Mouse (Mus musculus): ENCODE results near the gene Sema5a. TPM values are rescaled to one million over a fixed set of nuclear protein-coding genes. Genes with fewer than 3 reads are reported as not detected.
A peak's percentile ranks its signal among the peaks of the same experiment; 100 is the strongest.

The Sema5a gene
- polyA plus RNA-seq, 1 experiment from 2014 or later = 24.9 TPM

DNA sequence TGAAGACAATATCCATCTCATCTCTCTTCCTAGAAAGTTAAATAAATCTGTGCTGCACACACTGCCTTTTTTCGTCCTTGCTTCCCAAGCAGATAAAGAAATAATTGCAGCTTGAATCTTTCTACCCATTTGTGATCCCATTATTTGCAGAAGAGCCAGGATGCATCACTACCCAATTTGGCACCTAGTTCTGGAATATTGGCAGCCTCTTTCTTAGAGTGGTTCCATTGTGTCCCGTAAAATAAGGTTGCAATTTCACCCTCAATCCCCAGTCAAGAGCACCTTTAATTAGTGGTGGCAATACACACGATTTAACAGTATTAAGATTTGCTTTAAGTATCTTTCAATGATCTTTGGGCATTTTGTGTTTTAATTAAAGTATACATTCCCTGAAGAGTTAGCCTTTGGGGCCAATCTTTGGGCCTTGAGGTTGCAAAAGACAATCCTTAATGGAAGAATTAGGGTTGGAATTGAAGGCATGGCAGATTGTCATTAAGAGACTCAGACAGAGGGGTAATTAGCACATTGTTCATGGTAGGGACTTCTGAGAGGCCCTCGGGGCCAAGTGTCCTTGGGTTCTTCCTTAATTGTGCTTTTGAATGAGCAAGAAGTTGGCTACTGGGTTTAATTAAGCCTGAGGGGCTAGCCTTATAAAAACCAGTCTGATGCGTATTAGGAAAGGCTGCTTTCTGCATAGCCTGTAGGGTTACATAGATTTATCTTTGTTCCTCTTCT is 14.9 kb downstream of the Sema5a start:
- Histone ChIP-seq H3K27ac (ENCODE audit: low read depth) (no peak overlapping the region), H3K4me3 (ENCODE audit: low read depth, low read length) (no peak overlapping the region), H3K36me3 (ENCODE audit: control insufficient read depth, insufficient read depth, low read length) (no peaks in the 10 kb centered on the region), H3K4me2 (ENCODE audit: low read length) (no peak overlapping the region), H3K4me1 (replicated peaks; ENCODE audit: control insufficient read depth, insufficient read depth, low read length) (peaks cover 32% of the 10 kb centered on the region), H3K27me3 (replicated peaks; ENCODE audit: control insufficient read depth, insufficient read depth, low read length) (no peaks in the 10 kb centered on the region), H3K9me3 (ENCODE audit: control insufficient read depth, low read length) (no peaks in the 10 kb centered on the region), H3K9ac (ENCODE audit: low read length) (no peak overlapping the region)
- no peak for ATAC-seq (replicated peaks; ENCODE audit: low FRiP score, low TSS enrichment, low read depth)
- WGBS = 80% methylated on average over 5 of the region's 5 CpGs
- DNase-seq (ENCODE audit: low spot score) = no peak

- H3K4me2 ChIP-seq (ENCODE audit: low read length) = no peak overlapping the region
- no peaks in the 10 kb centered on the region for H3K9me3 ChIP-seq (ENCODE audit: control insufficient read depth, low read length)
- no peak overlapping the region for H3K4me3 ChIP-seq (ENCODE audit: low read depth, low read length)
- no peaks in the 10 kb centered on the region for H3K36me3 ChIP-seq (ENCODE audit: control insufficient read depth, insufficient read depth, low read length)
- ATAC-seq (replicated peaks; ENCODE audit: low FRiP score, low TSS enrichment, low read depth) (no peak), DNase-seq (ENCODE audit: low spot score) (no peak)
- peak overlapping the region; percentile 33; the same call in 1 of the 2 replicates for H3K27ac ChIP-seq (ENCODE audit: low read depth)
- H3K27me3 ChIP-seq (replicated peaks; ENCODE audit: control insufficient read depth, insufficient read depth, low read length) = no peaks in the 10 kb centered on the region
- 44% methylated on average over 5 of the region's 5 CpGs for WGBS
- peaks cover 46% of the 10 kb centered on the region for H3K4me1 ChIP-seq (replicated peaks; ENCODE audit: control insufficient read depth, insufficient read depth, low read length)
- no peak overlapping the region for H3K9ac ChIP-seq (ENCODE audit: low read length)
Observed at GRCm38 (mm10) chr15:32260942-32261341, 16.3 kb downstream of the Sema5a start.

DNA sequence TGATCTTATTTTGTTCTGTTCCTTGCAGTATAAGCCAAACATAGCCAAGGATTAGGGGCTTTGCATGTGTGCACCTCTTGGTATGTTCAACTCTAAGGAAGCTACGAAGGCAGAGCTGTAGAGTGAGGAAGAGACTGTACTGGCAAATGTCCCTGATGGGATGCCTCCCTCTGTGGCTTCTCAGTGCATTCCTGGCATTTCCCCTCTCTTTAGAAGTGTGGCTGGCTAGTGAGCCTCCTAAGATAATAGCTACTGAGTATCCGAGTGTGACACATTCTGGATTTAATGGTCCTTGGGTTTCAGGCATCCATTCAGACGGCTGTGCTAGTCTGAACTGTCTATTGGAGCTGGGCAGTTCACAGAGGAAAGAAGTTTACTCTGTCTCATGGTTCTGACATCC is 19.0 kb downstream of the Sema5a start:
- no peak overlapping the region for H3K4me2 ChIP-seq (ENCODE audit: low read length)
- H3K27ac ChIP-seq (ENCODE audit: low read depth) = 0 out of 2 replicates have a peak overlapping the region, but pooled peaks have one; percentile 16
- peaks cover 42% of the 10 kb centered on the region for H3K4me1 ChIP-seq (replicated peaks; ENCODE audit: control insufficient read depth, insufficient read depth, low read length)
- DNase-seq (ENCODE audit: low spot score) (no peak), ATAC-seq (replicated peaks; ENCODE audit: low FRiP score, low TSS enrichment, low read depth) (no peak)
- H3K4me3 ChIP-seq (ENCODE audit: low read depth, low read length) = no peak overlapping the region
- 66% methylated on average over 3 of the region's 3 CpGs for WGBS
- H3K9me3 ChIP-seq (ENCODE audit: control insufficient read depth, low read length) = no peaks in the 10 kb centered on the region
- peaks cover 5% of the 10 kb centered on the region; the same call in 1 of the 2 replicates for H3K36me3 ChIP-seq (ENCODE audit: control insufficient read depth, insufficient read depth, low read length)
- no peak overlapping the region for H3K9ac ChIP-seq (ENCODE audit: low read length)
- no peaks in the 10 kb centered on the region for H3K27me3 ChIP-seq (replicated peaks; ENCODE audit: control insufficient read depth, insufficient read depth, low read length)

DNA sequence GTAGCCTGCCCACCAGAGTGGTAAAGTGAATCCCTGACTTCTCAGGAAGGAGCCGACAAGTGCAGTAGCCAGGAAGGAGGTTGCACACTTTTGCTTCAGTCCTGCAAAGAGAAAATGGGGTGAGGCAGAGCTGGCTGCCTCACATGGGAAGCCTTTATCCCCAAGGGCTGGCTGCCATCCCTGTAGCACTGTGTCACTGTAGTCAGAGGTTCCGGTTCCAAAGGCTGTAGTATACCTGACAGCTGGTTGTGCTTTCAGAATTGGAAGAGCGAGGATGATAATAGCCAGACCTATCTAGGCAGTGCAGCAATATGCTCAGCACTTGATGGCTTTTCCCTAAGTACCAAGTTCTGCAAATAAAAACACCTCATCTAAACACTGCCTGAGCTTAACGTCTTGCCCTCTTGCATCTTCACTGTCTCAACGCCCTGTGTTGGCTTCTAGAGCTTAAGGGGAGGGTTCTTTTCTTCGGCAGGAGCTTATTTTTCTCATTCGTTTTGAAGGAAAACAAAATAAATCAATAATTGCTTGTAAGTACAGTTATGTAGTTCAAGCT is 20.3 kb downstream of the Sema5a start:
- no peak overlapping the region for H3K4me3 ChIP-seq (ENCODE audit: low read depth, low read length)
- no peak overlapping the region for H3K4me2 ChIP-seq (ENCODE audit: low read length)
- no peaks in the 10 kb centered on the region for H3K9me3 ChIP-seq (ENCODE audit: control insufficient read depth, low read length)
- DNase-seq (ENCODE audit: low spot score) (no peak), ATAC-seq (replicated peaks; ENCODE audit: low FRiP score, low TSS enrichment, low read depth) (peak; percentile 73)
- H3K27me3 ChIP-seq (replicated peaks; ENCODE audit: control insufficient read depth, insufficient read depth, low read length) = no peaks in the 10 kb centered on the region
- 53% methylated on average over 7 of the region's 7 CpGs for WGBS
- peak overlapping the region; percentile 70 for H3K27ac ChIP-seq (ENCODE audit: low read depth)
- peaks cover 5% of the 10 kb centered on the region; the same call in 1 of the 2 replicates for H3K36me3 ChIP-seq (ENCODE audit: control insufficient read depth, insufficient read depth, low read length)
- H3K9ac ChIP-seq (ENCODE audit: low read length) = no peak overlapping the region
- H3K4me1 ChIP-seq (replicated peaks; ENCODE audit: control insufficient read depth, insufficient read depth, low read length) = peaks cover 42% of the 10 kb centered on the region

GRCm38 (mm10) chr15:32265378-32265934 is 20.8 kb downstream of the Sema5a start:
- H3K4me2 ChIP-seq (ENCODE audit: low read length) = no peak overlapping the region
- peak; percentile 88 for ATAC-seq (replicated peaks; ENCODE audit: low FRiP score, low TSS enrichment, low read depth)
- H3K4me1 ChIP-seq (replicated peaks; ENCODE audit: control insufficient read depth, insufficient read depth, low read length) = peaks cover 41% of the 10 kb centered on the region
- H3K9me3 ChIP-seq (ENCODE audit: control insufficient read depth, low read length) = no peaks in the 10 kb centered on the region
- H3K4me3 ChIP-seq (ENCODE audit: low read depth, low read length) = no peak overlapping the region
- 45% methylated on average over 9 of the region's 9 CpGs for WGBS
- H3K9ac ChIP-seq (ENCODE audit: low read length) = no peak overlapping the region
- H3K27ac ChIP-seq (ENCODE audit: low read depth) = peak overlapping the region; percentile 70
- DNase-seq (ENCODE audit: low spot score) = peak; percentile 65
- H3K36me3 ChIP-seq (ENCODE audit: control insufficient read depth, insufficient read depth, low read length) = peaks cover 9% of the 10 kb centered on the region; the same call in 1 of the 2 replicates
- H3K27me3 ChIP-seq (replicated peaks; ENCODE audit: control insufficient read depth, insufficient read depth, low read length) = no peaks in the 10 kb centered on the region

- Histone ChIP-seq H3K4me3 (ENCODE audit: low read depth, low read length) (no peak overlapping the region), H3K9me3 (ENCODE audit: control insufficient read depth, low read length) (no peaks in the 10 kb centered on the region), H3K36me3 (ENCODE audit: control insufficient read depth, insufficient read depth, low read length) (peaks cover 16% of the 10 kb centered on the region), H3K27me3 (replicated peaks; ENCODE audit: control insufficient read depth, insufficient read depth, low read length) (no peaks in the 10 kb centered on the region), H3K27ac (ENCODE audit: low read depth) (peak overlapping the region; percentile 66), H3K4me2 (ENCODE audit: low read length) (no peak overlapping the region), H3K9ac (ENCODE audit: low read length) (no peak overlapping the region), H3K4me1 (replicated peaks; ENCODE audit: control insufficient read depth, insufficient read depth, low read length) (peaks cover 33% of the 10 kb centered on the region)
- whole genome bisulfite sequencing = 72% methylated on average over 15 of the region's 15 CpGs
- DNase-seq (ENCODE audit: low spot score) (no peak), ATAC-seq (replicated peaks; ENCODE audit: low FRiP score, low TSS enrichment, low read depth) (no peak)
Observed at GRCm38 (mm10) chr15:32266122-32266820, 21.7 kb downstream of the Sema5a start.

DNA sequence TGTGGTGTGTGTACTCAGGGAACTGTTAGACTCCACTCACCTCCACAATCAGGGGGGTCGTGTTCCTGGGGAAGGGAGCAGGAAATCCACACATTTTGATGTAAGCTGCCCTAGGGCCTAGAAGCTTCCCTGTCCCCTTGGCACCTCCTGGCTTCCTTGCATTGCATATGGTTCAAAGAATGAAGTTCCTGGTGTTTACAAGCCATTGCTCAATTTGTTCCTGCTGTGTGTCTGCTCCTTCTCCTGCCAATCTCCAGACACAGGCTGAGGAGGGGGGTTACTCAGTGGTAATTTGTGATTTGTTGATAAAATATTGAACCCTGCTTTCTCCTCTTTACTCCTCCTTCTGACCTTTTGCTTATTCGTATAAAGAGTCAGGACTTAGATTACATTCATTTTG is 25.5 kb downstream of the Sema5a start:
- Histone ChIP-seq H3K4me3 (ENCODE audit: low read depth, low read length) (no peak overlapping the region), H3K36me3 (ENCODE audit: control insufficient read depth, insufficient read depth, low read length) (peaks cover 18% of the 10 kb centered on the region), H3K9ac (ENCODE audit: low read length) (no peak overlapping the region), H3K27me3 (replicated peaks; ENCODE audit: control insufficient read depth, insufficient read depth, low read length) (no peaks in the 10 kb centered on the region), H3K4me2 (ENCODE audit: low read length) (no peak overlapping the region), H3K4me1 (replicated peaks; ENCODE audit: control insufficient read depth, insufficient read depth, low read length) (peaks cover 14% of the 10 kb centered on the region), H3K27ac (ENCODE audit: low read depth) (no peak overlapping the region), H3K9me3 (ENCODE audit: control insufficient read depth, low read length) (no peaks in the 10 kb centered on the region)
- DNase-seq (ENCODE audit: low spot score) (no peak), ATAC-seq (replicated peaks; ENCODE audit: low FRiP score, low TSS enrichment, low read depth) (no peak)
- WGBS = 48% methylated on average over 2 of the region's 2 CpGs

DNA sequence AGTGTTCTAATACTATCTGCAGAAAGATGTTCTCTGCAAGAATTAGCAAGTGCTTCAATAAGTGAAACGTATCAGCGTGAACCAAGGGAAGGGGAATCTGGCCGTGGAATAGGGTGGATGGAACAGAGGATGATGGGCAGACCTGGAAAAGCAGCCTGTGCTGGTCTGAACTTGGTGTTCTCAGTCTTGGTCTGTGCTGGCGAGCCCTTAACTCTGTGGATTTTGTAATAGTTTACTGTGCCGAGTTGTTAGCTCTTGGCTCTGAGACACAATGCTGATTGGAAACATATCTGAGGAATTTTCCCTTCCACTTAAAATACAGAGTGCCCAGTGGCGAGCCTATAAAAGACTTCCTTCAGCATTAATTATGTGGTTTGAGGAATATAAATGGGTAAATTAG is 29.3 kb downstream of the Sema5a start:
- ATAC-seq (replicated peaks; ENCODE audit: low FRiP score, low TSS enrichment, low read depth) = no peak
- H3K27ac ChIP-seq (ENCODE audit: low read depth) = no peak overlapping the region
- H3K9me3 ChIP-seq (ENCODE audit: control insufficient read depth, low read length) = no peaks in the 10 kb centered on the region
- no peak for DNase-seq (ENCODE audit: low spot score)
- H3K4me2 ChIP-seq (ENCODE audit: low read length) = no peak overlapping the region
- H3K9ac ChIP-seq (ENCODE audit: low read length) = no peak overlapping the region
- no peaks in the 10 kb centered on the region for H3K4me1 ChIP-seq (replicated peaks; ENCODE audit: control insufficient read depth, insufficient read depth, low read length)
- WGBS = 91% methylated on average over 6 of the region's 6 CpGs
- H3K36me3 ChIP-seq (ENCODE audit: control insufficient read depth, insufficient read depth, low read length) = peaks cover 13% of the 10 kb centered on the region
- no peak overlapping the region for H3K4me3 ChIP-seq (ENCODE audit: low read depth, low read length)
- no peaks in the 10 kb centered on the region for H3K27me3 ChIP-seq (replicated peaks; ENCODE audit: control insufficient read depth, insufficient read depth, low read length)

Measured in intestine, embryonic 14.5 days (tissue).